Mouse (Mus musculus) spleen, adult 2 months (tissue): Measurements from ENCODE around the gene Ccdc148. TPM values are rescaled to one million over a fixed set of nuclear protein-coding genes. Genes with fewer than 3 reads are reported as not detected.

ENCODE experiments used
- DNase-seq, 2 experiments: peaks; one replicate each; pipeline versions ENCODE4 v3.0.0 to v3.0.0-alpha.2; 2012 to 2021; ENCODE audit warnings: low spot score in 2 of 2, low read depth in 1 of 2
- H3K27ac ChIP-seq: fragments of 200-500 bp; 2 replicates; pipeline ENCODE4 v1.5.1; 2012; ENCODE audit warnings: low read length, inconsistent platforms; ENCODE audit not compliant: insufficient read depth
- H3K27me3 ChIP-seq: fragments of 200-500 bp; 2 replicates; pipeline ENCODE4 v1.6.1; 2012; ENCODE audit warnings: mild to moderate bottlenecking, moderate library complexity, low read length, inconsistent platforms; ENCODE audit not compliant: control insufficient read depth, insufficient read depth
- H3K36me3 ChIP-seq: fragments of 200-500 bp; 2 replicates; pipeline ENCODE4 v1.6.1; 2012; ENCODE audit warnings: mild to moderate bottlenecking, low read length, inconsistent platforms; ENCODE audit not compliant: control insufficient read depth, insufficient read depth
- H3K4me1 ChIP-seq: fragments of 200-500 bp; 2 replicates; pipeline ENCODE4 v1.6.1; 2011; ENCODE audit warnings: inconsistent platforms; ENCODE audit not compliant: control insufficient read depth, insufficient read depth, insufficient read length
- H3K4me3 ChIP-seq: fragments of 200-500 bp; 2 replicates; pipeline ENCODE4 v1.5.1; 2011; ENCODE audit warnings: mild to moderate bottlenecking, inconsistent platforms; ENCODE audit not compliant: insufficient read depth, insufficient read length; ENCODE audit errors: extremely low read depth
- CTCF ChIP-seq: fragments of 200-500 bp; IDR thresholded peaks from 2 replicates; pipeline ENCODE4 v1.5.1; 2011; ENCODE audit warnings: mild to moderate bottlenecking, inconsistent platforms; ENCODE audit not compliant: insufficient read depth, insufficient read length, insufficient replicate concordance; ENCODE audit errors: extremely low read depth
- POLR2A ChIP-seq: fragments of 200-500 bp; IDR thresholded peaks from 2 replicates; pipeline ENCODE4 v1.6.1; 2011; ENCODE audit warnings: low read depth, low read length, inconsistent platforms
- WGBS: fragments of 180-500 bp; shearing (Covaris S2); methylation state at CpG from one replicate; pipeline ENCODE4 v1.1.7; 2018; 5-methylcytosine and 5-hydroxymethylcytosine counted together
- polyA plus RNA-seq: library from polyadenylated mRNA; depleted of rRNA; stranded (reverse); fragments of >200 nt; gene quantifications from 2 replicates; pipeline ENCODE4 v1.2.3, GENCODE M21; 2012; rRNA removed

The Ccdc148 gene
- polyA plus RNA-seq, 1 experiment = 0.34 TPM

- no peaks in the 10 kb centered on the region for H3K36me3 ChIP-seq
- H3K4me1 ChIP-seq = no peaks in the 10 kb centered on the region
- H3K27me3 ChIP-seq = no peaks in the 10 kb centered on the region
- H3K27ac ChIP-seq = no peak overlapping the region
- TF ChIP-seq POLR2A (no peak), CTCF (no peak)
- H3K4me3 ChIP-seq = no peak overlapping the region
- WGBS = 83% methylated on average over 9 of the region's 9 CpGs
- DNase-seq = no peak
These were observed 386.6 kb downstream of the Ccdc148 start for GRCm38 (mm10) chr2:58773833-58774232.

Other genes starting within 250 kb of the Ccdc148 start
- gene Pkp4, start 167 bp upstream of the Ccdc148 start, polyA plus RNA-seq = 21.9 and 22.9 TPM in 2 replicates